Comparison of ENCODE assay signal across 22 mouse cellular contexts in genomic region chrX:75137729-75138128, GRCm38 (mm10). TPM values are rescaled to one million over a fixed set of nuclear protein-coding genes. Genes with fewer than 3 reads are reported as not detected.
DNase-seq lines count a peak whose midpoint lies in the region; ATAC-seq and TF ChIP-seq lines count a peak whose summit lies in the region.
"Had no signal": no experiment of that assay in that cellular context is flagged by ENCODE, and none has a peak within 500 bp of the region (broad histone marks: within the 10 kb centered on the region; RNA-seq: fewer than 3 reads in every experiment).

No protein-coding gene starts in this region.

- ATAC-seq in common myeloid progenitor, adult 5-6 weeks (replicated peaks; ENCODE audit: low read depth, poor library complexity, severe bottlenecking), result peak; percentile 47; the same call in 1 of the 2 replicates
- ATAC-seq in liver, embryonic 13.5 days (ENCODE audit: low read depth), result peak; percentile 93
- ATAC-seq in neural tube, embryonic 15.5 days (ENCODE audit: low FRiP score), result no peak
- ATAC-seq: midbrain, embryonic 15.5 days had no signal

- peak; percentile 28 for DNase-seq in 3134 (ENCODE audit: extremely low read depth, insufficient read length, low spot score)
- no peak for DNase-seq in ES-E14 (ENCODE audit: low read depth, low spot score)
- peak; percentile 42 for DNase-seq in liver, embryonic 13.5 days
- DNase-seq in layer of hippocampus, adult 8-10 months (ENCODE audit: low spot score in 2 of 2), result no peak
- DNase-seq in right cerebral cortex, postnatal 14 days, result no peak
- no peak for DNase-seq in right cerebral cortex, postnatal 25 days
- DNase-seq: adrenal gland, postnatal 14 days; cerebellum, postnatal 25 days; kidney, adult 9 months; lung, postnatal 4 days; thymus, postnatal 4 days had no signal

- H3K4me2 ChIP-seq in liver, embryonic 13.5 days, result no peak overlapping the region
- no peak overlapping the region for H3K4me2 ChIP-seq in neural tube, embryonic 15.5 days
- H3K4me2 ChIP-seq: embryonic facial prominence, embryonic 15.5 days; heart, embryonic 15.5 days; hindbrain, embryonic 13.5 days; limb, embryonic 15.5 days; midbrain, embryonic 15.5 days had no signal

- no peaks in the 10 kb centered on the region for H3K36me3 ChIP-seq in ES-E14 (ENCODE audit: control insufficient read depth, insufficient read depth, low read length, poor library complexity, severe bottlenecking)
- H3K36me3 ChIP-seq in liver, embryonic 13.5 days, result no peaks in the 10 kb centered on the region
- H3K36me3 ChIP-seq in neural tube, embryonic 15.5 days, result no peaks in the 10 kb centered on the region
- H3K36me3 ChIP-seq: embryonic facial prominence, embryonic 15.5 days; heart, embryonic 15.5 days; hindbrain, embryonic 13.5 days; limb, embryonic 15.5 days; midbrain, embryonic 15.5 days had no signal

- no peaks in the 10 kb centered on the region for H3K9me3 ChIP-seq in ES-E14 (ENCODE audit: control insufficient read depth, insufficient read depth, low read depth, low read length)
- no peaks in the 10 kb centered on the region for H3K9me3 ChIP-seq in liver, embryonic 13.5 days (replicated peaks)
- no peaks in the 10 kb centered on the region for H3K9me3 ChIP-seq in neural tube, embryonic 15.5 days (replicated peaks)
- H3K9me3 ChIP-seq: embryonic facial prominence, embryonic 15.5 days; heart, embryonic 15.5 days; hindbrain, embryonic 13.5 days; limb, embryonic 15.5 days; midbrain, embryonic 15.5 days had no signal

- in situ Hi-C loops in ES-E14 (cut with MboI; ENCODE audit: low sequenced_read_pairs in 2 of 2, unreplicated experiment in 2 of 2), result no loop called here

- no peak overlapping the region for H3K9ac ChIP-seq in ES-E14 (ENCODE audit: insufficient read depth, low read depth, low read length, poor library complexity, severe bottlenecking)
- H3K9ac ChIP-seq in liver, embryonic 13.5 days, result no peak overlapping the region
- H3K9ac ChIP-seq in neural tube, embryonic 15.5 days (replicated peaks), result no peak overlapping the region
- H3K9ac ChIP-seq: embryonic facial prominence, embryonic 15.5 days; heart, embryonic 15.5 days; hindbrain, embryonic 13.5 days; limb, embryonic 15.5 days; midbrain, embryonic 15.5 days had no signal

- 30% methylated on average over 2 of the region's 2 CpGs for WGBS in liver, embryonic 13.5 days (ENCODE audit: insufficient replicate concordance)
- WGBS in neural tube, embryonic 15.5 days, result 90% methylated on average over 2 of the region's 2 CpGs

- peak overlapping the region; percentile 58 for H3K27ac ChIP-seq in ES-E14 (ENCODE audit: insufficient read depth, low read depth, low read length, poor library complexity, severe bottlenecking)
- peak overlapping the region; percentile 79 for H3K27ac ChIP-seq in liver, embryonic 13.5 days
- H3K27ac ChIP-seq in neural tube, embryonic 15.5 days (replicated peaks), result no peak overlapping the region
- H3K27ac ChIP-seq: embryonic facial prominence, embryonic 15.5 days; heart, embryonic 15.5 days; hindbrain, embryonic 13.5 days; limb, embryonic 15.5 days; midbrain, embryonic 15.5 days had no signal

- H3K4me3 ChIP-seq in ES-E14 (ENCODE audit: insufficient read depth in 1 of 2, low read depth in 1 of 2, low read length in 2 of 2, poor library complexity in 1 of 2, severe bottlenecking in 1 of 2), result no peak overlapping the region
- H3K4me3 ChIP-seq in liver, embryonic 13.5 days (replicated peaks), result no peak overlapping the region
- no peak overlapping the region for H3K4me3 ChIP-seq in neural tube, embryonic 15.5 days (replicated peaks)
- H3K4me3 ChIP-seq: embryonic facial prominence, embryonic 15.5 days; heart, embryonic 15.5 days; hindbrain, embryonic 13.5 days; limb, embryonic 15.5 days; midbrain, embryonic 15.5 days had no signal

- no peaks in the 10 kb centered on the region for H3K4me1 ChIP-seq in ES-E14 (ENCODE audit: control insufficient read depth in 2 of 2, insufficient read depth in 2 of 2, low read length in 2 of 2, poor library complexity in 1 of 2)
- peaks cover 11% of the 10 kb centered on the region for H3K4me1 ChIP-seq in liver, embryonic 13.5 days (replicated peaks)
- H3K4me1 ChIP-seq in neural tube, embryonic 15.5 days, result no peaks in the 10 kb centered on the region
- H3K4me1 ChIP-seq: embryonic facial prominence, embryonic 15.5 days; heart, embryonic 15.5 days; hindbrain, embryonic 13.5 days; limb, embryonic 15.5 days; midbrain, embryonic 15.5 days had no signal

- no peaks in the 10 kb centered on the region for H3K27me3 ChIP-seq in liver, embryonic 13.5 days
- no peaks in the 10 kb centered on the region for H3K27me3 ChIP-seq in neural tube, embryonic 15.5 days (replicated peaks)
- H3K27me3 ChIP-seq: embryonic facial prominence, embryonic 15.5 days; heart, embryonic 15.5 days; hindbrain, embryonic 13.5 days; limb, embryonic 15.5 days; midbrain, embryonic 15.5 days had no signal

TF ChIP-seq in ES-E14, 5 proteins besides CTCF, POLR2A, EP300 and RAD21:
- TF ChIP-seq MAFK (IDR thresholded peaks at IDR 0.05; ENCODE audit: insufficient read depth, low read depth, low read length) (peak; percentile 76), CHD2 (IDR thresholded peaks at IDR 0.05; ENCODE audit: low read depth, low read length) (no peak)

RNA-seq across cellular contexts. Expression of gene Mpp1, which starts 6.9 kb away (rescaled TPM):
- 13.8 and 25.1 TPM in 2 replicates for total RNA-seq in ES-E14 (2012; rRNA removed)
- total RNA-seq in common myeloid progenitor, adult 5-6 weeks (2017), result 36.8 and 38.4 TPM in 2 replicates
- polyA plus RNA-seq in liver, embryonic 13.5 days (2015; fragmentation: Nextera tagmentation; extraction: Ambion mirVana), result 104 and 113 TPM in 2 replicates
- total RNA-seq in layer of hippocampus, adult 8-10 months (2022), result 10 to 100 TPM; 38.2 to 44.7 (median 42.0) TPM
- polyA plus RNA-seq in neural tube, embryonic 15.5 days (2015; fragmentation: Nextera tagmentation; extraction: Ambion mirVana), result 32.6 and 44.6 TPM in 2 replicates

RNA-seq across cellular contexts. Expression of gene Smim9, which starts 25.8 kb away (rescaled TPM):
- total RNA-seq in ES-E14 (2012; rRNA removed), result not detected in 2 replicates
- not detected in 2 replicates for total RNA-seq in common myeloid progenitor, adult 5-6 weeks (2017)
- polyA plus RNA-seq in liver, embryonic 13.5 days (2015; fragmentation: Nextera tagmentation; extraction: Ambion mirVana), result not detected in 2 replicates
- total RNA-seq in layer of hippocampus, adult 8-10 months (2022), result not detected
- not detected in 2 replicates for polyA plus RNA-seq in neural tube, embryonic 15.5 days (2015; fragmentation: Nextera tagmentation; extraction: Ambion mirVana)
- total RNA-seq: adrenal gland, postnatal 14 days; gastrocnemius, postnatal 4 days; layer of hippocampus, adult 18-20 months; left cerebral cortex, adult 8-10 months had no signal
- polyA plus RNA-seq: embryonic facial prominence, embryonic 15.5 days; frontal cortex, adult 2 months; heart, embryonic 15.5 days; hindbrain, embryonic 13.5 days; limb, embryonic 15.5 days had no signal

RNA-seq across cellular contexts. Expression of gene Dkc1, which starts 42.1 kb away (rescaled TPM):
- total RNA-seq in ES-E14 (2012; rRNA removed), result 190 and 231 TPM in 2 replicates
- 442 and 489 TPM in 2 replicates for total RNA-seq in common myeloid progenitor, adult 5-6 weeks (2017)
- polyA plus RNA-seq in liver, embryonic 13.5 days (2015; fragmentation: Nextera tagmentation; extraction: Ambion mirVana), result 136 and 168 TPM in 2 replicates
- total RNA-seq in layer of hippocampus, adult 8-10 months (2022), result 10 to 100 TPM; 31.4 to 42.4 (median 33.6) TPM
- 46.2 and 87.7 TPM in 2 replicates for polyA plus RNA-seq in neural tube, embryonic 15.5 days (2015; fragmentation: Nextera tagmentation; extraction: Ambion mirVana)

RNA-seq across cellular contexts. Expression of gene Gab3, which starts 52.5 kb away (rescaled TPM):
- total RNA-seq in ES-E14 (2012; rRNA removed), result 0.31 and 0.58 TPM in 2 replicates
- 1.8 and 2.4 TPM in 2 replicates for total RNA-seq in common myeloid progenitor, adult 5-6 weeks (2017)
- polyA plus RNA-seq in liver, embryonic 13.5 days (2015; fragmentation: Nextera tagmentation; extraction: Ambion mirVana), result 1.2 and 1.3 TPM in 2 replicates
- 1 to 10 TPM; 1.9 to 3.5 (median 3.0) TPM for total RNA-seq in layer of hippocampus, adult 8-10 months (2022)
- 3.4 and 3.7 TPM in 2 replicates for polyA plus RNA-seq in neural tube, embryonic 15.5 days (2015; fragmentation: Nextera tagmentation; extraction: Ambion mirVana)

Comparison
In these comparisons a context has a peak if more than half of its experiments do, and no peak if none do; other contexts are left out.
1. DNase-seq: peak in 3134 (single experiment) and liver, embryonic 13.5 days (single experiment); none in ES-E14 (single experiment), layer of hippocampus, adult 8-10 months (0 of 2), right cerebral cortex, postnatal 14 days (single experiment) and right cerebral cortex, postnatal 25 days (single experiment).